Mouse (Mus musculus) bone marrow, adult 2 months (tissue): Measurements from ENCODE around the gene Med16.

ENCODE experiments used
- CTCF ChIP-seq: fragments of 200-500 bp; IDR thresholded peaks from 2 replicates; pipeline ENCODE4 v1.5.1; 2011; ENCODE audit warnings: low read length, control low read depth; ENCODE audit not compliant: control insufficient read depth, insufficient read depth
- POLR2A ChIP-seq: fragments of 200-500 bp; IDR thresholded peaks from 2 replicates; pipeline ENCODE4 v1.6.1; 2011; ENCODE audit warnings: low read depth, mild to moderate bottlenecking, control low read depth, low read length, borderline replicate concordance; ENCODE audit not compliant: control insufficient read depth

DNA sequence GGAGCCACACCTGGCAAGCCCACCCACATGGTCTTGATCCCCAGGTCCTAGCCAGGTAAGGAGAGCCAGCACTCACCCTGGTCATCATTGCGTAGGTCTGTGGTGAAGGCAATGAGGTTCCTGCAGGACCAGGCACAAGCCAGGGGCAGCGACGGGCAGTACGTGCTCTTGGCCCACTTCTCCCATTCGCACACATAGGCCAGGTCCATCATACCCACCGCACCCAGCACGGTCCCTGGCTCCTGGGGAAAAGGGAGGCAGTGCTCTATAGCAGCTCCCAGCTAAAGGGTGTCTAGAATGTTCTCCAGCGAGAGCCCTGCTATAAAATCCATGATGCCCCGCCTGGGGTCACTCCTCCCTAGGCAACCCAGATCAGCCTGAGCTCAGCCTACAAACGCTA is 1.3 kb downstream of the Med16 start:
- TF ChIP-seq CTCF (no peak), POLR2A (no peak)
